Mouse (Mus musculus): Measurements from ENCODE around the gene Ofcc1. TPM values are rescaled to one million over a fixed set of nuclear protein-coding genes. Genes with fewer than 3 reads are reported as not detected.

Gene Ofcc1
- polyA plus RNA-seq, 2 experiments from 2014 or later: not detected

GRCm38 (mm10) chr13:39979294-39980061 lies 381.8 kb downstream of the Ofcc1 start:
- no peak for ATAC-seq

GRCm38 (mm10) chr13:39968349-39969016 lies 392.8 kb downstream of the Ofcc1 start:
- ATAC-seq: no peak

- ATAC-seq: no peak
Measured at GRCm38 (mm10) chr13:39957226-39957625, 404.0 kb downstream of the Ofcc1 start.

GRCm38 (mm10) chr13:39956017-39956416 lies 405.2 kb downstream of the Ofcc1 start:
- no peak for ATAC-seq

Measured in activated CD4-positive, CD25-positive, alpha-beta regulatory T cell, adult 4 months (primary cell).